8 mouse cellular contexts compared by ENCODE assay signal in the genomic region with DNA sequence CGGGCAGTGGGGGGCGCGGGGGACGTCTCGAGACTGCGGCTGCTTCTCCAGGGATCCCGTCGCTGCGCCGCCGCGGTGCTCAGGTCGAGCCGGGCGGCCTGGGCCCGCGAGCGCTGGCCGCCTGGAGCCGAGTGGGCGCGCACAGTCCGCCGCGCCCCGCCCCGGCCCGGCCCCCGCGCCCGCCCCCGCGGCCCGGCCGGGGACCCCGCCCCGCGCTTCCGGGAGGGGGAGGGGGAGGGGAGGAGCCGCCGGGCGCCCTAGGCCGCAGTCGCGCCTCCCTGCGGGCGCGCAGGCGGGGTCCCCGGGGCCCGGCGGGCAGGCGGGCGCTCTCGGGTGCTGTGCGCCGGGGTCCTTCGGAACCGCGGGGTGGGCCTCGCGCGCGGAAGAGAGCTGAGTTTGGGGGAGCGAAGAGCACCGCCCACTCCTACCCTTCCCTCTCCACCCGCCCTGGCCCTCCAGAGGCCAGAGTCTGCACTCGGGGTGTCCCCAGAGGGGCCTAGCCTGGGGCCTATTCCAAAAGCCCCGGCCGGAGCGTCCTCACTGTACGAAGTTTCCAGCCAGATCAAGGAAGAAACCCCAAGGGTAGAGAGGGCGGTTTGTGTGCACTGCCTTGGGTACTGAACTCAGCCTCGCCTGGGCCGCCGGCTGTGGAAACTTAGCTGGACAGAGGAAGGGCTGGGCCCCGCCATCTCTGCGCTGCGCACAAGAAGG. TPM values are rescaled to one million over a fixed set of nuclear protein-coding genes. Genes with fewer than 3 reads are reported as not detected.
DNase-seq lines count a peak whose midpoint lies in the region; ATAC-seq and TF ChIP-seq lines count a peak whose summit lies in the region.

No protein-coding gene starts in this region.

- peaks cover 45% of the 10 kb centered on the region for H3K79me2 ChIP-seq in myocyte (ENCODE audit: control insufficient read depth, insufficient read depth)

- peak overlapping the region; percentile 96 for H3ac ChIP-seq in myocyte (ENCODE audit: control insufficient read depth, insufficient read length)

- no peak for TF ChIP-seq CTCF in bone marrow macrophage, adult 2 months (IDR thresholded peaks at IDR 0.05; ENCODE audit: low read depth, low read length)
- TF ChIP-seq CTCF in kidney, postnatal 0 days (IDR thresholded peaks at IDR 0.05; ENCODE audit: low read depth), result no peak

- H3K4me3 ChIP-seq in bone marrow macrophage, adult 2 months (ENCODE audit: insufficient read depth, low read length), result peak overlapping the region; percentile 93
- peak overlapping the region; percentile 99 for H3K4me3 ChIP-seq in erythroblast, embryonic 14.5 days (replicated peaks)
- H3K4me3 ChIP-seq in heart, embryonic 13.5 days, result peak overlapping the region; percentile 99
- peak overlapping the region; percentile 99 for H3K4me3 ChIP-seq in kidney, postnatal 0 days (replicated peaks; ENCODE audit: low read depth, low read length)
- H3K4me3 ChIP-seq in liver, embryonic 11.5 days (ENCODE audit: low read depth, low read length), result peak overlapping the region; percentile 98
- H3K4me3 ChIP-seq in myocyte, result peak overlapping the region; percentile 67

- peaks cover 13% of the 10 kb centered on the region for H3K27me3 ChIP-seq in erythroblast, embryonic 14.5 days (ENCODE audit: control insufficient read depth)
- no peaks in the 10 kb centered on the region for H3K27me3 ChIP-seq in heart, embryonic 13.5 days (replicated peaks)
- no peaks in the 10 kb centered on the region for H3K27me3 ChIP-seq in kidney, postnatal 0 days (ENCODE audit: insufficient read depth, low read length)
- no peaks in the 10 kb centered on the region for H3K27me3 ChIP-seq in liver, embryonic 11.5 days (replicated peaks; ENCODE audit: control insufficient read depth, insufficient read depth, low read length)
- no peaks in the 10 kb centered on the region for H3K27me3 ChIP-seq in myocyte (ENCODE audit: control insufficient read depth, insufficient read depth, insufficient read length)

- H3K36me3 ChIP-seq in erythroblast, embryonic 14.5 days (ENCODE audit: control insufficient read depth), result peaks cover 31% of the 10 kb centered on the region
- H3K36me3 ChIP-seq in heart, embryonic 13.5 days, result peaks cover under 1% of the 10 kb centered on the region; the same call in 1 of the 2 replicates
- no peaks in the 10 kb centered on the region for H3K36me3 ChIP-seq in kidney, postnatal 0 days (ENCODE audit: insufficient read depth, low read length)
- H3K36me3 ChIP-seq in liver, embryonic 11.5 days (ENCODE audit: control insufficient read depth, insufficient read depth, low read length), result peaks cover 5% of the 10 kb centered on the region; the same call in 1 of the 2 replicates
- H3K36me3 ChIP-seq in myocyte (ENCODE audit: control insufficient read depth, insufficient read depth), result no peaks in the 10 kb centered on the region

- H3K27ac ChIP-seq in bone marrow macrophage, adult 2 months (ENCODE audit: insufficient read depth, low read depth, low read length), result peak overlapping the region; percentile 89
- peak overlapping the region; percentile 96 for H3K27ac ChIP-seq in heart, embryonic 13.5 days (replicated peaks)
- H3K27ac ChIP-seq in kidney, postnatal 0 days, result peak overlapping the region; percentile 98
- peak overlapping the region; percentile 85 for H3K27ac ChIP-seq in liver, embryonic 11.5 days (ENCODE audit: low read depth, low read length)

- peak overlapping the region; percentile 84 for H3K4me2 ChIP-seq in heart, embryonic 13.5 days
- H3K4me2 ChIP-seq in kidney, postnatal 0 days (ENCODE audit: low read length), result peak overlapping the region; percentile 80
- H3K4me2 ChIP-seq in liver, embryonic 11.5 days, result peak overlapping the region; percentile 71
- peak overlapping the region; percentile 82 for H3K4me2 ChIP-seq in myocyte (ENCODE audit: low read depth)

- H3K9ac ChIP-seq in heart, embryonic 13.5 days, result peak overlapping the region; percentile 99
- H3K9ac ChIP-seq in kidney, postnatal 0 days (ENCODE audit: low read depth, low read length), result peak overlapping the region; percentile 99
- peak overlapping the region; percentile 98 for H3K9ac ChIP-seq in liver, embryonic 11.5 days (ENCODE audit: low read depth, low read length)

- ATAC-seq in heart, embryonic 13.5 days (ENCODE audit: extremely low read depth, insufficient number of reproducible peaks, low FRiP score, low TSS enrichment), result peak; percentile 88
- peak; percentile 92 for ATAC-seq in kidney, postnatal 0 days (replicated peaks; ENCODE audit: low FRiP score, low read depth)
- ATAC-seq in liver, embryonic 11.5 days (replicated peaks; ENCODE audit: low FRiP score), result peak; percentile 91

- WGBS in heart, embryonic 13.5 days, result under 1% methylated on average over 56 of the region's 79 CpGs
- 1% methylated on average over 39 of the region's 79 CpGs for WGBS in kidney, postnatal 0 days
- WGBS in liver, embryonic 11.5 days, result 1% methylated on average over 62 of the region's 79 CpGs

- peaks cover 39% of the 10 kb centered on the region for H3K4me1 ChIP-seq in bone marrow macrophage, adult 2 months (ENCODE audit: control insufficient read depth, insufficient read depth, low read length)
- peaks cover 56% of the 10 kb centered on the region for H3K4me1 ChIP-seq in erythroblast, embryonic 14.5 days (ENCODE audit: control insufficient read depth)
- H3K4me1 ChIP-seq in heart, embryonic 13.5 days, result peaks cover 55% of the 10 kb centered on the region
- peaks cover 12% of the 10 kb centered on the region; the same call in 1 of the 2 replicates for H3K4me1 ChIP-seq in kidney, postnatal 0 days (replicated peaks; ENCODE audit: insufficient read depth, low read length)
- peaks cover 30% of the 10 kb centered on the region for H3K4me1 ChIP-seq in liver, embryonic 11.5 days (replicated peaks; ENCODE audit: control insufficient read depth, insufficient read depth, low read length)

- peak; percentile 69 for DNase-seq in 416B (ENCODE audit: low read depth)
- DNase-seq in kidney, postnatal 0 days (ENCODE audit: low spot score), result peak; percentile 81
- peak; percentile 85 for DNase-seq in liver, embryonic 11.5 days (ENCODE audit: low spot score)
- DNase-seq in spleen, postnatal 36 days (ENCODE audit: low spot score in 2 of 2), result peak; percentile 83 to 88

- TF ChIP-seq POLR2A in bone marrow macrophage, adult 2 months (IDR thresholded peaks at IDR 0.05; ENCODE audit: borderline replicate concordance, low read depth, low read length), result no peak
- peak; percentile 82 for TF ChIP-seq POLR2A in myocyte (IDR thresholded peaks at IDR 0.05; ENCODE audit: insufficient read length, low read depth)

- H3K9me3 ChIP-seq in erythroblast, embryonic 14.5 days (ENCODE audit: control insufficient read depth, low read length), result no peaks in the 10 kb centered on the region
- H3K9me3 ChIP-seq in heart, embryonic 13.5 days, result no peaks in the 10 kb centered on the region
- no peaks in the 10 kb centered on the region for H3K9me3 ChIP-seq in kidney, postnatal 0 days (replicated peaks; ENCODE audit: low read length)
- no peaks in the 10 kb centered on the region for H3K9me3 ChIP-seq in liver, embryonic 11.5 days (ENCODE audit: control insufficient read depth, low read length)

TF ChIP-seq in myocyte, 11 proteins besides CTCF, POLR2A, EP300 and RAD21:
- peak; percentile 75 for TF ChIP-seq POLR2AphosphoS2 (IDR thresholded peaks at IDR 0.05; ENCODE audit: insufficient read length, low read depth)
- TF ChIP-seq TCF3 (IDR thresholded peaks at IDR 0.05; ENCODE audit: insufficient read length, low read depth), result no peak
- TF ChIP-seq USF1 (IDR thresholded peaks at IDR 0.05; ENCODE audit: low read depth), result no peak
TF ChIP-seq in myocyte: peak in this region for 1.

RNA-seq across cellular contexts. Expression of a gene that starts 0.5 kb away (rescaled TPM):
- polyA plus RNA-seq in bone marrow macrophage, adult 2 months (2012; ENCODE audit: insufficient read depth, insufficient read length, missing spikeins), result 97.7 and 101 TPM in 2 replicates
- polyA plus RNA-seq in erythroblast, embryonic 14.5 days (2012), result 6.7 and 7.8 TPM in 2 replicates
- 29.7 and 30.8 TPM in 2 replicates for polyA plus RNA-seq in heart, embryonic 13.5 days (2015; fragmentation: Nextera tagmentation; extraction: Ambion mirVana)
- 33.2 and 36.6 TPM in 2 replicates for polyA plus RNA-seq in kidney, postnatal 0 days (2015; fragmentation: Nextera tagmentation; extraction: Ambion mirVana)
- 51.3 and 58.2 TPM in 2 replicates for polyA plus RNA-seq in liver, embryonic 11.5 days (2014; fragmentation: Nextera tagmentation; extraction: Ambion mirVana)
- polyA plus RNA-seq in myocyte (2012; fragmentation: generic; extraction: Trizol), result 26.9 TPM

Comparison
In these comparisons a context has a peak if more than half of its experiments do, and no peak if none do; other contexts are left out.
1. Peak in every context shown above with its lines: DNase-seq, ATAC-seq, H3K4me3 ChIP-seq and H3K27ac ChIP-seq.